Mouse (Mus musculus) right cerebral cortex, adult 2 months (tissue): ENCODE results near the gene Sh2b2.

Experiments
- DNase-seq, 2 experiments: peaks; one replicate each; pipeline ENCODE4 v3.0.0; 2021 to 2022; ENCODE audit warnings: low spot score in 2 of 2

The Sh2b2 gene

DNA sequence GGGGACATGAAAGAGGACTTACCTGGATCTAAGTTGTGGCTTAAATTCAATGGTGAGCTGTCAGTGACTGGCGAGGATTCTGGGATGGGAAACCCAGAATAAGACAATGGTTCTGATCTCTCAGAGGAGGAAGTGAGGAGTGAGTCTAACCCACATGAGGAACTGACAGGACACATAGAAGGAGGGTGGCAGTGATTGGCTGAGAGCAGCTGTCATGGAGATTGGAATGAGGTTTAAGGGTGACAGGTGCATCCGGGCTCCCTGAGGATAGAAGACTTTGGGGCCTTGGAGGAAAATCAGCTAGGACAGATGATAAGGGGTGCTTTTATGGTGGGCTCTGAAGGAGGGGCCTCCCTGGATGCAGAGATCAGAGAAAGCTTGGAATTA is at the start of gene Sh2b2:
TSS of gene Sh2b2 (minus strand) at position 105 of the 387 bp plus-strand sequence.
- no peak for DNase-seq

DNA sequence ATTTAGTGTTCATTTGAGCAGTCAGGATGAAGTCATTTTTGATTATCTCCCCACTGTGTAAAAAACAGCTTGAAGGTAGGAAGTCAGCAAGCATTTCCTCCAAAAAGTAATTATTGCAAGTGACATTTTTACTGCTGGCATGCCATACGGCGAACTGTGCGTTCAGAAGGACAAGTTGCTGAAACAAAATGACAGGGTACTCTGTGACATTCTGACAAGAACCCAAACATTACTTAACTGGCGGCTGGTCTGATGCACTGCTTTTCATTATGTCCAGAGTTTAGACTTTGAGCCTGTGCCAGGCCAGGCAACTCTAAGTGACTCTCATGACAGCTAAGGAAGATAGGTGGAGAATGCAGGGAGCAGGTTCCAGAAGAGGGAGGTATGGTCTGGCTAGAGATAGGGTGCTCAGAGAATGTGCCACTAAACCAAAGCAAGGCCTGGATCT is 46.6 kb upstream of the Sh2b2 start:
- peak; percentile 12 to 21 for DNase-seq

DNA sequence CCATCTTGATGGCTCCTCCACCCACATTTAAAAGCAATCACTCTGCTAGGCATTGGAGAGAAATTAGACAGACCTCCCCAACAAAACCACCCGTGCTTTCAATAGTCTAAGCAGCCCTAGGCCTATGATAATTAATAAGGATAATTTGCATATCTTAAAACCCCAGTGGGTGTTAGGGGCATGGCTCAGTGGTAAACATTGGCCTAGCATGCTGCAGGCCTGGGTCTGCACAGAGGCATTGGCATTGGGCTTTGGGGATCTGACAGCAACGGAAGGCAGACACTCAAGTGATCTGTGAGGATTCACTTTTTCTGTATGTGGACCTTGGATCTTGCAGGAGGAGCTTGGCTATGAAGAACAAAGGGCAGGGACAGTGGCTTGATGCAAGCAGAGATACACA is 46.0 kb upstream of the Sh2b2 start:
- DNase-seq, result no peak

DNA sequence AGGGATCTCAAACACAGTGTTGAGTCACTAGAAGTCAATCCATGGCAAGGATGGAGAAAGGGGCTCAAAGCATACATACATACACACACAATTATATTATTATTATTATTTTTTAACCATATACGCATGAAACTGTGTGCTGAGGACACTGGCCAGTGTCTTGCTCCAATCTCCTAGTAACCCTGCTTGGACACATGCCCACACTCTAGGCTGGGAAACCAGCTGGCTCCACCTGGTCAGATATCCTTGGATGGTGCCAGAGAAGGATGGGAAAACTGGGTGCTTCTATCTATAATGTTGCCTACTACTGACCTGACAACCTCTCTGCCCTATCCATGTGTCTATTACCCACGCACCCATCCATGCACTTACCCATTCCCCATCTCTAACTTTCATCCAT is 45.2 kb upstream of the Sh2b2 start:
- no peak for DNase-seq

DNA sequence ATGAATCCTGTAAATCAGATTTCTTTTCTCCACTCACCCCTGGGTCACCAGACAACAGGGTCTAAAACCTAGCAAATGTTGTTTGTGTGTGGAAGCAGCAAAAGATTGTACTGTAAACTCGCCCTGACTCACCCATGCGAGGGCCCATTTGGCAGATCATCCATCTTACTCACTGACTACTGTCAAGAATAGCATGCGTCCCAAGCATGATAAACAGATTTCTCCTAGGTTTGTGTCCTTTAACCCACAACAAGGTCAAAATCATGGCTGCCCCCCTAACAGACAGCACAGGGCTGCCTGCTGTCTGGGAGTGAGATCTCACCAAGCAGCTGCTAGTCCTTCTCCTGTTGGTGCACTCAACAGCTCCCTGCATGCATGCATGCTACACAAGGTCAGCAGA is 43.4 kb upstream of the Sh2b2 start:
- DNase-seq, result no peak

DNA sequence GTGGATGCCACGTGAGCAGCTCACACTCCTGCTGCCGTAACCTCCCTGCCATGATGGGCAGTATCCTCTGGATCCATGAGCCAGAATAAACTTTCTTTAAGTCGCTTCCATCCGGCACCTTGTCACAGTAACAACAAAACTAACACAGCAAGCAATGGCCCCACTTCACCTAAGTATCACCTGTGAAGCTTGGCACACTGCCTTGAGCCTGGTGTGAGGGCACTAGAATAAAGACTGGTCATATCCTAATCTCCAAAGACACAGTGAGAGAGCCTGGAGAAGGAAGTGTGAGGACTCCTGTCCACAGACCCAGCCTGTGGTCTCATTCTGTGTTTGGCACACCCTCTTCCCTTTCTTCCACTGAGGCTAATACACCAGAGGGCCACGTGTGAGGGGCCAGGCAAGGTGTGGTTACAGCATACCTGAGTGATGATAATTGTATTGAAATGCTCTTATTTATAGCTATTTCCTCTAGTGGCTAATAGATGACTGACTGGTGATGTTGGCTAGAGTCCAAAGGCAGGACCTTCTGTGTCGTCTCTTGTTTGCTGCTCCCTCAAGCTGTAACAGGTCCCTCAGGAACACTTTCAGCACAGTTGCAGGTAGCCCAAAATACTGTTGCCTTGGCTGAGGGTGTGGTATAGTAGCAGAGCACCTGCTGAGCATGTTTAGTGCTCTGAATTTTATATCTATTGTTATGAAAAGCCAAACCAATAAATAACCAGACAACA is 42.2 kb upstream of the Sh2b2 start:
- no peak for DNase-seq

DNA sequence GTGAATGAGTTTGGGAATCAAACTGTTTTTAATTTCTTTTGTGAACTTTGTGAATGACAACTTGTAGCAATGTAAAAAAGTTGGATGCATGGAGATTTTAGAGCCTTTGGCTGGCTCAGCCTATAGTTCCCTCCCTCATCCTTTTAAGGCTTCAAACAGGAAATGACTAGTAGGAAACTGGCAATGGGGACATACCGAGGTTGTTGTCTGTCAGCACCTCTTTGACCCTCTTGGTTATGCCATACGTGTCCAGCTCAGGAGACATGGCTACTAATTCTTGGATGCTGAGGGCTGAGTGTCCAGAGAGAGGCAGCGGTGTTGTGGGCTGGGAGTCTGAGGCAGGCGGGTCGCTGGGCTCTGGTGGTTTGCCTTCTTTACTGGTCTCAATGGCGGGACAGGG is 40.2 kb upstream of the Sh2b2 start:
- no peak for DNase-seq

DNA sequence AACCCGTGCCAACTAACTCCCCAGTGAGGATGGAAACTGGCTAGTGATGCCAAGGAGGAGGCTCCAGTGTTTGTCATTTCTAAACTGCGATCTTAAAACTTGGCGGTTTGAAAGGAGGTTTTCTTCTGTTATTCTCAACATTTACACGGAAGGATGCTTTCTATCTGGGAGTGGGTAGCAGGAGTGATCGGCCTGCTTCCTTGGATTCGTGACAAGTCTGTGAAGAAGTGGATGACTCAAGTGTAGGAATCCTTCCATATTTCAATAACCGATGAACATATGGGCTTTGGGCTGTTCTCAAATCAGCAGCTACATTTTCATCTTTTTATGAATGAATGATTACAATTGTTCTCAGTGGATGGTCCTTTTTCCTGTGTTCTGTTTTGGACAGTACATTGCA is 38.8 kb upstream of the Sh2b2 start:
- DNase-seq, result peak; percentile 16 to 23

DNA sequence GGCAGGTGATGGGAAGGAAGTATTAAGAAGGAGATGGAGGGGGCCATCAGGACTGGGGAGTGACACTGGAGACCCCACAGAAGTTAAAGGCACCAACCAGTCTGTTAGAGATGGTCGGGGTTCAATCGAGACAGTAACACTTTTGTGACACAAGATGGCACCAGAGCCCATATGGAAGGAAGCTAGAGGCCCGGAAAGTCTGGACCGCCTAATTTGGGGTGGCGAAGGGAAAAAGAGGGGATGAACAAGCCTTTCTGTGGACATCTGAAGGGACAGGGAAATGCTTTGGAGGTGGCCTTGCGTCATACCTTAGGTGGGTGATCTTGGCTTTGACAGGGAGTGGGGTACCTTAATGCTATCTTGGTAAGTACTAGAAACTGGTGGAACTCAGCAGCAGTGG is 35.0 kb upstream of the Sh2b2 start:
- peak in 1 of 2 experiments; percentile 43 for DNase-seq

DNA sequence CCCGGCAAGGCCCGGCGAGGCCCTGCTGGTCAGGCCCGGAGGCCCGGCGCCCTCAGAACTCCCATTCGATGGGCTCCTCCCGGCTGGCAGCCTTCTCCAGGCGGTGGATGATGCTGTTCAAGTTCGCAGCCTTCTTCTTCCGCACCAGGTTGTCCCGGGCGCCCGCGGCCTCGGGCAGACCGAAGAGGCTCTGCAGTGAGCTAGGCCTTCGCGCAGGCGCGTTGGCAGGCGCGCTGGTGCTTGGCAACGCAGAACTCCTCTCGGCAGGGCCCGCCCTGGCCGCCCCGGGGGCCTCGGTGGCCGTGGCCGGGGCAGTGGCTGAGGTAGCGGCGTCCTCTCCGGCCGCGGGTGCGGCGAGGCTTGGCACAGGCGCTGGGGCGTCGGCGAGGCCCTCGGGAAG is 28.4 kb upstream of the Sh2b2 start:
- DNase-seq, result no peak

DNA sequence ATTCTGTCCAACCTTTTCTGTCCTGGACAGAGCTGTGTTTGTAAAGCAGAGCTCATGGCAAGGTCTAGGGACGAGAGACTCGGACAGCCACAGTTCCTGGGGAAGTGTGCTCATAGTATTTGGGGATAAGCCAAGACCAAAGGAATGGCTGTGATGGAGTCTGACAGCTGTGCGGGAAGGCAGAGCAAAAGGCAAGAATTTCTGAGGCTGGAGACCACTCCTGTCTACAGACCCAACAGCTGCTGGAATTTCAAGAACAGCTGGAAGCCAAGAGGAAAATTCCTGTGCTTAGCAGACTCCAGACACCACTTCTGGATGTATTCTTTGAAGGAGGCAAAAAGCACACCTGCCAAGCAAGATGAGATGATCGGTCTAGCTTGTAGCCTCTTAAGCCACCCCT is 23.6 kb upstream of the Sh2b2 start:
- DNase-seq, result no peak

DNA sequence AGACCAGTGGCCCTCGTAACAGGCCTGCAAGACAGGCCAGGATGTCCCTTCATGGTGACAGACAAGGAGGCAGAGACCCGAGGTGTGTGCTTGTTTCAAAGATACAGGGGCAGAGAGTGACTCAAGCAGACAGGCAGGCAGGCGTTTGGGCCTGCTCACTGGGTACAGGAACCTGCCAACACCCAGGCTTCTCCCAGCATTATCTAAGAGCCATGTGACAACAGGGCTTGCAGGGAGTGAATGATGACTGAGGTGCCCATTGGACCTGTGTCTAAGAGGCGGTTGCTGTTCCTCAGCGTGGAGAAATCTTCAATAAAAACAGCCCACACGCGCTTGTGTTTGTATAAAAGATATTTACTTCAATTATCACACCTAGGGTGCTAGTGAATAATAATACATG is 19.7 kb upstream of the Sh2b2 start:
- no peak for DNase-seq

DNA sequence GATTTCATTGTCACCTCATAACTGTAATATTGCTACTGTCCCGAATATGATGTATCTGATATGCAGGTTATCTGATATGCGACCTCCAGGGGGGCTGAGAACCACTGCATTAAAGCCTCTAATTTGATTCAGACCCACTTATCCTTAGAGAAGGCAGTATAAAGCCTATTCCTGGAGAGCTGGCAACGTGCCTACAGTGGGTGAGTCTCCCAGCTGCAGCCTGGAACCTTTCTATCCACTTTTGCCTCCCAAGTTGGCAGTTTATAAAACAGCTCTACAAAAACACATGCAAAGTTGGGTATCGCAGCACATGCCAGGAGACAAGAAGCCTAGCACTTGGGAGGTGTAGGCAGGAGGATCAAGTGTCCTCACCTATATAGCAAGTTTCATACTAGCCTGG is 17.0 kb upstream of the Sh2b2 start:
- DNase-seq, result peak; percentile 36 to 59

DNA sequence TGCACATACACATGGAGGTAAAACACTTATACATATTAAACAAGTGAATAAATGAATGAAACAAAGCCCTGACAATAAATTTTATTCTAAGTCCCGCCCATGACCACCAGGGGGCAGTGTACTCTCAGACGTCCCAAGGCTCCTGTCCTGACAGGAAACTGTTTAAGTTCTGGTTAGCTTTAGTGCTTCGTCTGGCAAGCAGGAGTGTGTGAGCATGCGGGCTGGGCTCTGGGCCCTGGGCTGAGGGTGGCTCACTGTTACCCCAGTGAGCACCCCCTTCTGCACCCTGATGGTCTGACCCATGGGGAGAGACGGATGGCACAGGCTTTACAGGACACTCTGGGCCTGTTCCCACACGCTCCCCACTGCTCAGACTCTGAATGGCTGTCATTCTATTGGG is 12.6 kb upstream of the Sh2b2 start:
- peak; percentile 67 to 81 for DNase-seq

DNA sequence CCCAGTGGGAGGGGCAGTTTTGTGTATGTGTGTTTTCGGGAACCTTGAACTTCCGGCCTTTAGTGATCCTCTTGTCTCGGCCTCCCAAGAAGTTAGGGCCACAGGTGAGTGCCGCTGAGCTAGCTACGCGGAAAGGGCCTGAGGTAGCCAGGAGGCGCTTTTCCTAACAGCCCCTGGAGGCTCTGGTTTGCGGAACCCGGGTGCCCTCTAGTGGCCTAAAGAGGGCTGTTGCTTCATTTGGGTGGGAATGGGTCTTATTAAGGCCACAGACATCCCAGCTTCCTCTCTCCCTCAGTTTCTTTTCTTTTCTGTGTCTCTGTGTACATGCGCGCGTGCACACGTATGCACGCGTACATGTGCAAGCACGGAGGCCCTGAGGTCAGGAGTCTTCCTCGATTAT is 6.5 kb upstream of the Sh2b2 start:
- peak; percentile 82 to 89 for DNase-seq

DNA sequence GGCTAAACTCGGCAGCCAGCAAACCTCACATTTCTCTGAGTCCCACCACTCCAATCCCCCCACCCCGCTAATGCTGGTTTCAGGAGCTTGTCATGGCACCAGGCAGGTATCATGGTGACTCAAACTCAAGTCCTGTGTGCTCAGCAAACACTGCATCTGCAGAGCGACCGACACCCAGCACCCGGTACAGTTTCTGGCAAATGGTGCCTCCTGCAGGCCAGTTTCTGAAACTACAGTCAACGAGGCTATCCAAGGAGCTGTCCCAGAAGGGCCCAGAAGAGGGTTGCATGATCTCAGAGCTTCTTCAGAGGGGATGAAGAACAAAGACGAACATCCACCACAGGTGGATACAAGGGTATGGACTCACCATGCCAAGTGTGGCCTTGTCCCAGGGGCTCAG is 4.6 kb upstream of the Sh2b2 start:
- peak; percentile 17 to 34 for DNase-seq

DNA sequence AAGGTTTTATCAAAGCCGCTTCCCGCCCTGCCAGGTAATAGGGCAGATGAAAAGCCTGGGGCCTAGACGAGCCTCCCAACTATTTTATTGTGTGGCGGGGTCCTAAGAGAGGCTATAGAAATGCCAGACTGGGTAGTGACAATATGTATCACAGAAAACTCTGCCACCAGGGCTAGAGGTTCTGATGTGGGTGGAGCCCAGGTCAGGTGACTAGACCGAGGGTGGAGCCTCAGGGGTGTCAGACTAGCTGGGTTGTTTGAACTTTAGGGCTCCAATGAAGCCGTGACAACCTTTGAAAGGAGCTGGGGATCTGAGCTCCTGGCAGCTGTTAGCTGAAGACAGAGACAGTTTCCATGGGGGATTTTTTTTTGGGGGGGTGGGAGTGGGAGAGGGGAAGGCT is 2.1 kb upstream of the Sh2b2 start:
- DNase-seq, result no peak

DNA sequence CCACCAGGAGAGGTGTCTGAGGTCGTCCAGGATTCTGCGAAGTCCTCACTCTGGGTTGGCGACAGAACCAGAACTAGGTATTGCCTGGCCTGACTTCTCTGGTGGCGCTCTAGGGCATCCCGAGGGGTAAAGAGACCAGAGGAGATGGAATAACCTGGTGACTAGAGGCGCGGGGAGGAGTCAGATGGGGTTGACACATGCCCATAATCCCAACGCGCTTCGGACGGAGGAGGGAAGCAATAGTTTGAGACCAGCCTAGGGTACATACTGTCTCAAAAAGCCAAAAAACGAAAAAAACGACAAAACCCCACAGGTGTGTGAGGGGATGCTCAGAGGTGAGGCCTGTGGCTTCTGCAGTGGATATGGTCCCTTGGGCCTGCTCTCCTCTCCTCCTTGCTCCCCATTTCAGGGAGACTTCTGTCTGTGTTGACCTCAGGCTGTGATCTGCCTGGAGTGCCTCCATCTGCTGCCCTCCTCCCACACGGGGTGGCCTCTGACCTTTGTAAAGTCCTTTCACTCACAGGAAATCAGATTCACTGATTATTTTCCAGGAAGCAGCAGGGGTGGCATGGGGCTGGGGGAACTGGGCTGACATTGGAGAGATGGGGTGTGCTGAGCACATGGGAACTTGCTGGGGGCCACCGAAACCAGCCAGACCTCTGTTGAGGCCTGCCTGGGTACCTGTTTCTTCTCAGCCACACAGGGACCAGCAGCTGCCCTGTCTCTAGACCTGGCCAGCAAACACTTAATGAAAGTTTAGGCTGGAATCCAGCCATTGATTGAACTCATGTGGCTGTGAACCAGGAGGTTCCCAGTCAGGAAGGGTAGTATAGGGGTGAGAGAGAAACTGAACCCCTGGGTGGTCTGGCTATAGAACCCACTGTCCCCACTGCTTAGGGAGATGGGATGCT is 560 bp downstream of the Sh2b2 start:
- no peak for DNase-seq

DNA sequence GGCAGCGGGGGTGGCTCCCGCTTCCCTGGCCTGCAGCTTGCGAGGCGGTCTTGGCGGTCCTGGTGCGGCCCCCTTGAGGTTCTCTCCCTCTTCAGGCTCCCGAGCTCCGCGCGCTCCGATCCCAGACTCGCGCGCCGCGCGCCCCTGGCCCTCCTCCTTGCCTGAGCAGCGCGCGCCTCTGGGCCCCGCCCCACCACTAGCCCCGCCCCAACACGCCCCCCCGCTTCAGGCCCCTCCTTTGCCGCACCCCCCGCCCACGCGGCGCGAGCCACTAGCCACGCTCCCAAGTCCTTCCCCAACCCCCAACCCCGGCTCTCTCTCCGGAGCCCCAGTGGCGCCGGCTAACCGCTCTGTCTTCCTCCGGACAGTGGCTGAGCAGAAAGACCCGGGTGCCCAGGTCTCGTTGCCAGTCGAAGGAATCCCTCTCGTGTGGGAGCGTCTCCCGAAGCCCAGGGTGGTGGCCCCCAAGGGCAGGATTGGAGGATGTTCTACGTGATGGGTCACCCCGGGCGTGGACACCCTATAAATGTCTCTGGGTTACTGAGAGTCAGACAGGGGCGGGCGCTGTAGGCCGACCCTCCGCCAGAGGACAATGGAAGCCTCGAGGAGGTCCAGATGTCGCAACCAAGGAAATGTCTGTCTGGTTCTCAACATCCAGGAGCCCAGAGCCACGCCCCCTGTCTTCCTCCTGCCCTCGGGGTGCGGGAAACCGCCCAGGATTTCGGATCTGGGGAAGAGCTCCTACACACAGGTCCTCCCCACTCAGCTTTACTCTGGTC is 1.4 kb downstream of the Sh2b2 start:
- peak; percentile 85 to 89 for DNase-seq

DNA sequence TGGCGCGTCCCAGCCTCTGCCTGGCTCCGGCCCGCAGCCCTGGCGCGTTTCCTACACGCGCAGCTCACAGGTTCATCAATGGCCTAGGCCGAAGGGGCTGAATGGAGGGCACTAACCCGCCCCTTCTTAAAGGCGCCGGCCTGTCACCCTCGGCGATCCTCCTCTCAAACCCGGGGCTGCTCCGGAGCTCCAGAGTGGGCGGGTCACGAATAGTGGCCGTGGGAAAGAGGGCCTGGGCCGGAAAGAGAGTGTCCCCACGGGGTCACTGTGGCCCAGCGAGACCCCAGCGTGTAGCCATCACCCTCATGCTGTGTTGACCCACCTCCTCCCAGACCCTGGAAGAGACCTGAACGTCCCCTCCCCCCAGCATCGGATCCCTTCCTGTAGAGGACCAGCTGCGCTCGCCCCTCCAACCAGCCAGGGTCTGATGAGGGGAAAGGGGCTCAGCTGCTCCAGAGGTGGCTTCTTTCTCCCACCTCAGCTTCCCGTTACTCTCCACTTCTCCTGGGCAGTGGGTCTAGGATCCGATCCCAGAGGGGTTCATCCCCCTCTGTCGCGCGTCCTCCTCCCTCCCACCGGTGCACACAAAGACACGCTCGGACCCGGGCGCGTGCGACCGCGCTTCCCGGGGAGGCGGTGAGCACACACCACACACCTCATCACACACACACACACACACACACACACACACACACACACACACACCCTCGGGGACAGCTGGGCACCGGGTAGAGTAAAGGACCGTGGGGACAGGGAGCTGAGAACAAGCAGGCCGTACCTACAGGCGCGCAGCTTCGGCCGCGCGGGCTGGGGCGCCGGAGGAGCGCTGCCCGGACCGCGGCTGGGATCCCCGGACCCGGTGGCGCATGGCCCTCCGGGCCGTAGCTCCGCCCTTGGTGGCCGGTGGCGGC is 2.2 kb downstream of the Sh2b2 start:
- DNase-seq, result peak in 1 of 2 experiments; percentile 21

DNA sequence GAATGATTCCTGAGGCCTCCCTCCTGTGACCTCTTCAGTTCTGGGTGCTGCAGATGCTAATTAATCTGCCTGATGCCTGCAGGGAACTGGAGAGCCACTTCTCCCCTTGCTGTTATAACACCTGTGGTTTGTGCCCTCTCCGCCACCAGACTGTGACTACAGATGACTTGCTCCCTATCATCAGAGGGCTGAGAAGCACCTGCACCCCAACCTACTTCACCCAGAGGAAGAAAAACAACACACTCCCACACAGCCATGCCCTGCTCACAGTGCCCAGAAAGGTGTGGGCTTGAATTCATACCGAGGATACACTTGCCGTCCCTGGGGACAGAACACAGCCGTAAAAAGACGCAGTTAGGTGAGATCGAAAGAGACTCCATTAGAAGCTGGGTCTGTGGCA is 5.2 kb downstream of the Sh2b2 start:
- no peak for DNase-seq
